Comparison of ENCODE assay signal across 8 mouse cellular contexts in the genomic region with DNA sequence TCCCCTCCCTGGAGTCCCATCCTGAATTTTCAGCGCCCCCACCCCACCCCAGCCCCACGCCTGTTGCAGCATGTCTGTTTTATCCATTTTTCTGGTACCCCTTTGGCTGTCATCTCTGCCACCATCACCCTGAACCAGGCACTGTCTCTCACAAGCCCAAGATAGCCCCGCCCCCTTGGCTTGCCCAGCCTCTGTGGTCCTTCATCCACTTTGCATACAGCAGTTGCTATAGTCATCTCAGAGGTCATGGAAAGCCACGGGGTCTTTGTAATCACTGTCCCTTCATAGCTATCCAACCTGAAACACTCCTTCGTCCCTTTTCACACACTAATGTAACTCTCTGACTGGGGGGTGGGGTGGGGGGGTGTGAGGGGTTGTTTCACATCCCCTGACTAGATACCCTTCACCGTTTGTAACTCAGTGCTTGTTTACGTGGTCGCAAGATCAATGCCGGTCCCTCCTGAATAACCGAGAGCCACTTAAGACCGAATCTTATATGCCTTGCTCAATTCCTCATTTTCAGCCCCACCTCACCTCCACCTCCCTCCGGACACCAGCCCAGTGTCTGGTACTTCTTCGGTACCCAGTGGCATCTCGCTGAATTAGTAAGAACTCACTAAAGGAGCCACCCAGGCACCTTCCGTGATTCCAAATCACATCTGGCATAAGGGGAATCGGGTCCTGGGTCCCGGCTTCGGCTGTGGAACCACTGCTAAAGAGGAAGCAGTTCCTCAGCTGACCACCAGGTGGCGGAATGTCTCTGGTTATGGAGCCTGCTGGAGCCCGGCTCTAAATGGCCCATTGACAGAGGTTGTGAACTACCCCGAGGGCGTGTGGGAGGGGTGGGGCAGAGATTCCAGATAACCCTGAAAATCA. TPM values are rescaled to one million over a fixed set of nuclear protein-coding genes. Genes with fewer than 3 reads are reported as not detected.
DNase-seq lines count a peak whose midpoint lies in the region; ATAC-seq lines count a peak whose summit lies in the region.

No protein-coding gene starts in this region.

- 18% methylated on average over 22 of the region's 22 CpGs for WGBS in hindbrain, embryonic 14.5 days

- no peak overlapping the region for H3K4me3 ChIP-seq in hindbrain, embryonic 14.5 days (replicated peaks; ENCODE audit: low read length)

- H3K9ac ChIP-seq in hindbrain, embryonic 14.5 days: no peak overlapping the region

- H3K4me2 ChIP-seq in hindbrain, embryonic 14.5 days (replicated peaks): peak overlapping the region; percentile 38

- no peaks in the 10 kb centered on the region for H3K27me3 ChIP-seq in hindbrain, embryonic 14.5 days (ENCODE audit: control insufficient read depth, insufficient read depth, low read length)

- DNase-seq in NIH3T3 (ENCODE audit: low read depth): peak; percentile 91
- DNase-seq in cerebellum, postnatal 14 days: peak; percentile 93 to 96
- DNase-seq in frontal cortex, postnatal 25 days (ENCODE audit: low spot score in 2 of 2): peak; percentile 79 to 84
- DNase-seq in hindbrain, embryonic 14.5 days (ENCODE audit: low spot score): peak; percentile 90
- peak; percentile 69 to 94 for DNase-seq in layer of hippocampus, postnatal 25 days (ENCODE audit: extremely low spot score in 1 of 2, low spot score in 1 of 2)
- DNase-seq in lung, postnatal 14 days: peak; percentile 93
- DNase-seq in retina, adult 2 months (ENCODE audit: low read depth, low spot score): peak; percentile 64
- peak; percentile 85 for DNase-seq in thymus, postnatal 25 days

- no peaks in the 10 kb centered on the region for H3K4me1 ChIP-seq in hindbrain, embryonic 14.5 days (replicated peaks; ENCODE audit: control insufficient read depth, insufficient read depth, low read length)

- no peaks in the 10 kb centered on the region for H3K9me3 ChIP-seq in hindbrain, embryonic 14.5 days (ENCODE audit: control insufficient read depth, low read length)

- ATAC-seq in hindbrain, embryonic 14.5 days (ENCODE audit: low FRiP score): peak; percentile 71; the same call in 1 of the 2 replicates

- H3K36me3 ChIP-seq in hindbrain, embryonic 14.5 days (replicated peaks; ENCODE audit: control insufficient read depth, insufficient read depth): no peaks in the 10 kb centered on the region

- no peak overlapping the region for H3K27ac ChIP-seq in hindbrain, embryonic 14.5 days

RNA-seq across cellular contexts. Expression of gene Trpv4, which starts 19.2 kb away (rescaled TPM):
- 1.1 and 1.4 TPM in 2 replicates for polyA plus RNA-seq in hindbrain, embryonic 14.5 days (2014; fragmentation: Nextera tagmentation; extraction: Ambion mirVana)
- 1 to 10 TPM in 1 of 2 experiments, under 1 TPM in 1; 0.75 to 1.3 TPM for total RNA-seq in layer of hippocampus, postnatal 25 days (2021)

RNA-seq across cellular contexts. Expression of gene Gltp, which starts 51.8 kb away (rescaled TPM):
- polyA plus RNA-seq in hindbrain, embryonic 14.5 days (2014; fragmentation: Nextera tagmentation; extraction: Ambion mirVana): 33.7 and 38.9 TPM in 2 replicates
- 10 to 100 TPM; 36.7 to 46.2 TPM for total RNA-seq in layer of hippocampus, postnatal 25 days (2021)
